Mouse (Mus musculus): ENCODE data around the gene AU040320. TPM values are rescaled to one million over a fixed set of nuclear protein-coding genes. Genes with fewer than 3 reads are reported as not detected.

AU040320 gene
- total and polyA plus RNA-seq, 2 experiments from 2014 or later: 33.6 to 45.4 TPM

DNA sequence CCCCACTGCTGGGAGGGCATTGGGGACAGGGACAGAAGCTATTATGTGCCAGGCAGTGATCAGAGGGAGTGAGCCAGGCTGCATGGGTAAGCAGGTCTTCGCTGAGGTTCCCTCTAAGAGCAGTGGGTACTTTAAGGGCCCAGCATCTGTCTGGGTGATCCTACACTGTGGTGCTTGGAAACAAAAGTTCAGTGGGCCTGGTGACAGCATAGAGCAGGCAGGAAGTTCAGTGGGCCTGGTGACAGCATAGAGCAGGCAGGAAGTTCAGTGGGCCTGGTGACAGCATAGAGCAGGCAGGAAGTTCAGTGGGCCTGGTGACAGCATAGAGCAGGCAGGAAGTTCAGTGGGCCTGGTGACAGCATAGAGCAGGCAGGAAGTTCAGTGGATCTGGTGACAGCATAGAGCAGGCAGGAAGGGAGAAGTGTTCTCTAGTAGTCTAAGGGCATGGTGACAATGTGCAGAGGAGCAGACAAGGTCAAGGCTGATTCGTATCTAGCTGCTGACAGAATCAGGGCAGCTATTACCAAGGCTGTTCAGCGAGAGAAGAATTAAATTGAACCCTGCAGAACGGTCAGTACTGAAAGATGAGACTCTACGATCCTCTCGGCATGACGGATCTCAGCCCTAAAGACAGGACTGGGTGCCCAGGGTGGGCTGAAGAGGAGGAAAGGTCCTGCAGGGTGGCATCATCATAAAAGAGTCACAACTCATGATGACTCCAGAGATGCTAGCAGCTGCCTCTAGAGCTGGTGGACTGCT is 96.9 kb downstream of the AU040320 start:
- 78% methylated on average over 7 of the region's 7 CpGs for WGBS
- no peak for DNase-seq (ENCODE audit: low spot score)
- Histone ChIP-seq H3K4me2 (ENCODE audit: low read depth, low read length) (no peak overlapping the region), H3K4me3 (ENCODE audit: low read length) (no peak overlapping the region), H3K27me3 (ENCODE audit: insufficient read depth, low read length) (no peaks in the 10 kb centered on the region), H3K27ac (no peak overlapping the region), H3K9me3 (ENCODE audit: low read length) (no peaks in the 10 kb centered on the region), H3K9ac (replicated peaks; ENCODE audit: low read length) (no peak overlapping the region), H3K4me1 (ENCODE audit: insufficient read depth, low read length) (no peaks in the 10 kb centered on the region), H3K36me3 (ENCODE audit: insufficient read depth, low read length) (peaks cover 32% of the 10 kb centered on the region)
- TF ChIP-seq CTCF (IDR thresholded peaks at IDR 0.05; ENCODE audit: low read depth): no peak
- no peak for ATAC-seq

- Histone ChIP-seq H3K27me3 (ENCODE audit: insufficient read depth, low read length) (no peaks in the 10 kb centered on the region), H3K4me3 (ENCODE audit: low read length) (no peak overlapping the region), H3K27ac (no peak overlapping the region), H3K4me1 (ENCODE audit: insufficient read depth, low read length) (no peaks in the 10 kb centered on the region), H3K4me2 (ENCODE audit: low read depth, low read length) (no peak overlapping the region), H3K36me3 (ENCODE audit: insufficient read depth, low read length) (peaks cover 32% of the 10 kb centered on the region), H3K9me3 (ENCODE audit: low read length) (no peaks in the 10 kb centered on the region), H3K9ac (replicated peaks; ENCODE audit: low read length) (no peak overlapping the region)
- ATAC-seq (no peak), DNase-seq (ENCODE audit: low spot score) (no peak)
- no peak for TF ChIP-seq CTCF (IDR thresholded peaks at IDR 0.05; ENCODE audit: low read depth)
- WGBS: 62% methylated on average over 4 of the region's 4 CpGs
Measured at GRCm38 (mm10) chr4:126850778-126851080, 97.4 kb downstream of the AU040320 start.

GRCm38 (mm10) chr4:126852971-126853370 is 99.6 kb downstream of the AU040320 start:
- 48% methylated on average over 11 of the region's 11 CpGs for WGBS
- H3K27me3 ChIP-seq (ENCODE audit: insufficient read depth, low read length): no peaks in the 10 kb centered on the region
- DNase-seq (ENCODE audit: low spot score): no peak

DNA sequence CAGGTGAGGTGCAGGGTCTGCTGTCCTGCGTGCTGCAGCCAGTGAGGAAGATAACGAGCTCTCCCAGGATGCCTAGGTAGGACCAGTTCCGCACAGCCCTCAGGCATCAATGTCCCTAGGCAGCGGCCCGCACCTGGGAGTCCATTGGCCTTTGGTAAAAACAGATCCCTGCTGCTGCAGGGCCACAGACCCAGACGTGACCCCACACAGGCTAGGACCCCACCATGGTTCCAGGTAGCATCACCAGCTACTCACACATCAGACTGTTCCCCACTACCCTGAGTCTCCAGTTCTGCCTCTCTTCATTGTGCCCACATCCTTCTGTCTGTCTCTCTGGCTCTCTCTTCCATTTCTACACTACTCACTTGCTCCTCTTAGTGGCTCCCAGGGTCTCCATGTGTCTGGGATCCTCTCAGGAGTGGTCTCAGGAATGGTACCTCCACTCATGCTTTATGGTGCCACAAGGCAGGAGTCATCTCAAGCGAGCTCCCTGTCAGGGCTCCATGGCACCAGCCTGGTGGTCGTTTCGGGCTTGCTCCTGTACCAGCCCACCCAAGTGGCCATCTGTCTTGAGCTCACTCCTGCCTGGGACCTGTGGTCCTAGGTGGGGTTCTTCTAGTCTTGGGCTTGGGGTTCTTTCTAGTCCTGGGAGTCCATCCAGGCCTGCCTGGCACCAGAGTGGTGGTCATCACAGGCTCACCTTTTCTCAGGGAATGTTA is 107.1 kb downstream of the AU040320 start:
- Histone ChIP-seq H3K27ac (no peak overlapping the region), H3K9ac (replicated peaks; ENCODE audit: low read length) (no peak overlapping the region), H3K27me3 (ENCODE audit: insufficient read depth, low read length) (no peaks in the 10 kb centered on the region), H3K9me3 (ENCODE audit: low read length) (no peaks in the 10 kb centered on the region), H3K4me2 (ENCODE audit: low read depth, low read length) (no peak overlapping the region), H3K36me3 (ENCODE audit: insufficient read depth, low read length) (peaks cover 24% of the 10 kb centered on the region), H3K4me3 (ENCODE audit: low read length) (no peak overlapping the region), H3K4me1 (ENCODE audit: insufficient read depth, low read length) (no peaks in the 10 kb centered on the region)
- ATAC-seq (peak; percentile 32; the same call in 1 of the 2 replicates), DNase-seq (ENCODE audit: low spot score) (no peak)
- 89% methylated on average over 9 of the region's 9 CpGs for WGBS
- no peak for TF ChIP-seq CTCF (IDR thresholded peaks at IDR 0.05; ENCODE audit: low read depth)

More at GRCm38 (mm10) chr4:126852971-126853370, 99.6 kb downstream of the AU040320 start:
- Histone ChIP-seq H3K4me3 (ENCODE audit: low read length) (no peak overlapping the region), H3K9me3 (ENCODE audit: low read length) (no peaks in the 10 kb centered on the region), H3K4me1 (ENCODE audit: insufficient read depth, low read length) (no peaks in the 10 kb centered on the region), H3K4me2 (ENCODE audit: low read depth, low read length) (no peak overlapping the region), H3K27ac (peak overlapping the region; percentile 15; the same call in 1 of the 2 replicates), H3K36me3 (ENCODE audit: insufficient read depth, low read length) (peaks cover 17% of the 10 kb centered on the region), H3K9ac (replicated peaks; ENCODE audit: low read length) (no peak overlapping the region)
- TF ChIP-seq CTCF (IDR thresholded peaks at IDR 0.05; ENCODE audit: low read depth): no peak
- 0 out of 2 replicates have a peak, but pooled peaks have one; percentile 11 for ATAC-seq

- WGBS: 79% methylated on average over 11 of the region's 11 CpGs
- peaks cover 28% of the 10 kb centered on the region for H3K36me3 ChIP-seq (ENCODE audit: insufficient read depth, low read length)
Measured at GRCm38 (mm10) chr4:126861514-126862266, 108.3 kb downstream of the AU040320 start.

GRCm38 (mm10) chr4:126868699-126869098 is 115.4 kb downstream of the AU040320 start:
- ATAC-seq (no peak), DNase-seq (ENCODE audit: low spot score) (no peak)
- 93% methylated on average over 12 of the region's 12 CpGs for WGBS
- TF ChIP-seq CTCF (IDR thresholded peaks at IDR 0.05; ENCODE audit: low read depth): no peak
- Histone ChIP-seq H3K27me3 (ENCODE audit: insufficient read depth, low read length) (no peaks in the 10 kb centered on the region), H3K4me3 (ENCODE audit: low read length) (no peak overlapping the region), H3K9ac (replicated peaks; ENCODE audit: low read length) (no peak overlapping the region), H3K27ac (no peak overlapping the region), H3K4me1 (ENCODE audit: insufficient read depth, low read length) (no peaks in the 10 kb centered on the region), H3K4me2 (ENCODE audit: low read depth, low read length) (no peak overlapping the region), H3K9me3 (ENCODE audit: low read length) (no peaks in the 10 kb centered on the region), H3K36me3 (ENCODE audit: insufficient read depth, low read length) (peaks cover 26% of the 10 kb centered on the region)

More at GRCm38 (mm10) chr4:126861514-126862266, 108.3 kb downstream of the AU040320 start:
- ATAC-seq (no peak), DNase-seq (ENCODE audit: low spot score) (no peak)
- Histone ChIP-seq H3K27me3 (ENCODE audit: insufficient read depth, low read length) (no peaks in the 10 kb centered on the region), H3K4me1 (ENCODE audit: insufficient read depth, low read length) (no peaks in the 10 kb centered on the region), H3K4me2 (ENCODE audit: low read depth, low read length) (no peak overlapping the region), H3K4me3 (ENCODE audit: low read length) (no peak overlapping the region), H3K27ac (no peak overlapping the region), H3K9ac (replicated peaks; ENCODE audit: low read length) (no peak overlapping the region), H3K9me3 (ENCODE audit: low read length) (no peaks in the 10 kb centered on the region)
- TF ChIP-seq CTCF (IDR thresholded peaks at IDR 0.05; ENCODE audit: low read depth): peak; percentile 58
